Mouse (Mus musculus): Measurements from ENCODE around the gene Gas2. TPM values are rescaled to one million over a fixed set of nuclear protein-coding genes. Genes with fewer than 3 reads are reported as not detected.

Gas2 gene
- polyA plus RNA-seq (2014; fragmentation: Nextera tagmentation; extraction: Ambion mirVana) = 51.2 and 60.9 TPM in 2 replicates

- Histone ChIP-seq H3K36me3 (replicated peaks; ENCODE audit: control insufficient read depth, insufficient read depth, low read depth, low read length) (no peaks in the 10 kb centered on the region), H3K9me3 (replicated peaks; ENCODE audit: control insufficient read depth, low read length) (no peaks in the 10 kb centered on the region), H3K4me1 (ENCODE audit: control insufficient read depth, insufficient read depth, low read length) (peaks cover 2% of the 10 kb centered on the region; the same call in 1 of the 2 replicates), H3K27me3 (ENCODE audit: control insufficient read depth, insufficient read depth, low read length) (no peaks in the 10 kb centered on the region), H3K9ac (replicated peaks; ENCODE audit: low read length) (peak within 1 kb of the TSS; percentile 90), H3K27ac (replicated peaks; ENCODE audit: low read depth, low read length) (peak within 1 kb of the TSS; percentile 90), H3K4me2 (ENCODE audit: low read depth, low read length) (peak within 1 kb of the TSS; percentile 76), H3K4me3 (ENCODE audit: low read depth, low read length) (peak within 1 kb of the TSS; percentile 77)
- ATAC-seq (replicated peaks; ENCODE audit: insufficient number of reproducible peaks, low FRiP score, low TSS enrichment, low read depth) (peak; percentile 72), DNase-seq (ENCODE audit: low spot score) (peak; percentile 85)
- WGBS = 11% methylated on average over 74 of the region's 105 CpGs
Observed at GRCm38 (mm10) chr7:51861250-51862096, at the start of gene Gas2. Gene Gas2, plus strand, starts transcription at chr7:51862015.

GRCm38 (mm10) chr7:51815473-51816282 lies 46.1 kb upstream of the Gas2 start:
- Histone ChIP-seq H3K27ac (replicated peaks; ENCODE audit: low read depth, low read length) (no peak overlapping the region), H3K27me3 (ENCODE audit: control insufficient read depth, insufficient read depth, low read length) (no peaks in the 10 kb centered on the region), H3K4me2 (ENCODE audit: low read depth, low read length) (no peak overlapping the region), H3K4me3 (ENCODE audit: low read depth, low read length) (no peak overlapping the region), H3K9me3 (replicated peaks; ENCODE audit: control insufficient read depth, low read length) (no peaks in the 10 kb centered on the region), H3K9ac (replicated peaks; ENCODE audit: low read length) (no peak overlapping the region), H3K4me1 (ENCODE audit: control insufficient read depth, insufficient read depth, low read length) (no peaks in the 10 kb centered on the region), H3K36me3 (replicated peaks; ENCODE audit: control insufficient read depth, insufficient read depth, low read depth, low read length) (no peaks in the 10 kb centered on the region)
- WGBS = 54% methylated on average over 4 of the region's 4 CpGs
- DNase-seq (ENCODE audit: low spot score) (peak; percentile 37), ATAC-seq (replicated peaks; ENCODE audit: insufficient number of reproducible peaks, low FRiP score, low TSS enrichment, low read depth) (no peak)

GRCm38 (mm10) chr7:51816283-51816839 lies 45.5 kb upstream of the Gas2 start:
- ATAC-seq (replicated peaks; ENCODE audit: insufficient number of reproducible peaks, low FRiP score, low TSS enrichment, low read depth) = no peak
- Histone ChIP-seq H3K27ac (replicated peaks; ENCODE audit: low read depth, low read length) (no peak overlapping the region), H3K27me3 (ENCODE audit: control insufficient read depth, insufficient read depth, low read length) (no peaks in the 10 kb centered on the region), H3K4me2 (ENCODE audit: low read depth, low read length) (no peak overlapping the region), H3K9ac (replicated peaks; ENCODE audit: low read length) (no peak overlapping the region), H3K4me3 (ENCODE audit: low read depth, low read length) (no peak overlapping the region), H3K4me1 (ENCODE audit: control insufficient read depth, insufficient read depth, low read length) (no peaks in the 10 kb centered on the region), H3K36me3 (replicated peaks; ENCODE audit: control insufficient read depth, insufficient read depth, low read depth, low read length) (no peaks in the 10 kb centered on the region), H3K9me3 (replicated peaks; ENCODE audit: control insufficient read depth, low read length) (no peaks in the 10 kb centered on the region)
- 62% methylated on average over 3 of the region's 3 CpGs for WGBS
- DNase-seq (ENCODE audit: low spot score) = no peak

GRCm38 (mm10) chr7:51818251-51818974 lies 43.4 kb upstream of the Gas2 start:
- H3K36me3 ChIP-seq (replicated peaks; ENCODE audit: control insufficient read depth, insufficient read depth, low read depth, low read length) = no peaks in the 10 kb centered on the region
- DNase-seq (ENCODE audit: low spot score) (no peak), ATAC-seq (replicated peaks; ENCODE audit: insufficient number of reproducible peaks, low FRiP score, low TSS enrichment, low read depth) (no peak)
- H3K9me3 ChIP-seq (replicated peaks; ENCODE audit: control insufficient read depth, low read length) = no peaks in the 10 kb centered on the region
- H3K4me3 ChIP-seq (ENCODE audit: low read depth, low read length) = no peak overlapping the region
- no peaks in the 10 kb centered on the region for H3K27me3 ChIP-seq (ENCODE audit: control insufficient read depth, insufficient read depth, low read length)
- no peak overlapping the region for H3K9ac ChIP-seq (replicated peaks; ENCODE audit: low read length)
- no peak overlapping the region for H3K4me2 ChIP-seq (ENCODE audit: low read depth, low read length)
- WGBS = 72% methylated on average over 3 of the region's 3 CpGs
- no peaks in the 10 kb centered on the region for H3K4me1 ChIP-seq (ENCODE audit: control insufficient read depth, insufficient read depth, low read length)
- H3K27ac ChIP-seq (replicated peaks; ENCODE audit: low read depth, low read length) = no peak overlapping the region

GRCm38 (mm10) chr7:51819891-51820290 lies 41.9 kb upstream of the Gas2 start:
- H3K9ac ChIP-seq (replicated peaks; ENCODE audit: low read length) = no peak overlapping the region
- H3K27ac ChIP-seq (replicated peaks; ENCODE audit: low read depth, low read length) = no peak overlapping the region
- H3K4me2 ChIP-seq (ENCODE audit: low read depth, low read length) = no peak overlapping the region
- ATAC-seq (replicated peaks; ENCODE audit: insufficient number of reproducible peaks, low FRiP score, low TSS enrichment, low read depth) (no peak), DNase-seq (ENCODE audit: low spot score) (no peak)
- WGBS = 75% methylated on average over 1 of the region's 1 CpGs
- no peaks in the 10 kb centered on the region for H3K9me3 ChIP-seq (replicated peaks; ENCODE audit: control insufficient read depth, low read length)
- no peak overlapping the region for H3K4me3 ChIP-seq (ENCODE audit: low read depth, low read length)
- H3K27me3 ChIP-seq (ENCODE audit: control insufficient read depth, insufficient read depth, low read length) = no peaks in the 10 kb centered on the region
- H3K36me3 ChIP-seq (replicated peaks; ENCODE audit: control insufficient read depth, insufficient read depth, low read depth, low read length) = no peaks in the 10 kb centered on the region
- no peaks in the 10 kb centered on the region for H3K4me1 ChIP-seq (ENCODE audit: control insufficient read depth, insufficient read depth, low read length)

GRCm38 (mm10) chr7:51821467-51821866 lies 40.3 kb upstream of the Gas2 start:
- 76% methylated on average over 2 of the region's 2 CpGs for WGBS
- H3K4me2 ChIP-seq (ENCODE audit: low read depth, low read length) = no peak overlapping the region
- H3K27me3 ChIP-seq (ENCODE audit: control insufficient read depth, insufficient read depth, low read length) = no peaks in the 10 kb centered on the region
- H3K27ac ChIP-seq (replicated peaks; ENCODE audit: low read depth, low read length) = no peak overlapping the region
- H3K4me1 ChIP-seq (ENCODE audit: control insufficient read depth, insufficient read depth, low read length) = no peaks in the 10 kb centered on the region
- ATAC-seq (replicated peaks; ENCODE audit: insufficient number of reproducible peaks, low FRiP score, low TSS enrichment, low read depth) (no peak), DNase-seq (ENCODE audit: low spot score) (no peak)
- no peak overlapping the region for H3K4me3 ChIP-seq (ENCODE audit: low read depth, low read length)
- no peaks in the 10 kb centered on the region for H3K36me3 ChIP-seq (replicated peaks; ENCODE audit: control insufficient read depth, insufficient read depth, low read depth, low read length)
- no peak overlapping the region for H3K9ac ChIP-seq (replicated peaks; ENCODE audit: low read length)
- no peaks in the 10 kb centered on the region for H3K9me3 ChIP-seq (replicated peaks; ENCODE audit: control insufficient read depth, low read length)

- no peak overlapping the region for H3K27ac ChIP-seq (replicated peaks; ENCODE audit: low read depth, low read length)
- no peak overlapping the region for H3K9ac ChIP-seq (replicated peaks; ENCODE audit: low read length)
- H3K4me2 ChIP-seq (ENCODE audit: low read depth, low read length) = no peak overlapping the region
- no peaks in the 10 kb centered on the region for H3K36me3 ChIP-seq (replicated peaks; ENCODE audit: control insufficient read depth, insufficient read depth, low read depth, low read length)
- WGBS = 82% methylated on average over 7 of the region's 7 CpGs
- no peaks in the 10 kb centered on the region for H3K27me3 ChIP-seq (ENCODE audit: control insufficient read depth, insufficient read depth, low read length)
- H3K4me1 ChIP-seq (ENCODE audit: control insufficient read depth, insufficient read depth, low read length) = no peaks in the 10 kb centered on the region
- no peak for DNase-seq (ENCODE audit: low spot score)
- no peaks in the 10 kb centered on the region for H3K9me3 ChIP-seq (replicated peaks; ENCODE audit: control insufficient read depth, low read length)
- ATAC-seq (replicated peaks; ENCODE audit: insufficient number of reproducible peaks, low FRiP score, low TSS enrichment, low read depth) = no peak
- no peak overlapping the region for H3K4me3 ChIP-seq (ENCODE audit: low read depth, low read length)
Observed at GRCm38 (mm10) chr7:51823562-51824338, 38.1 kb upstream of the Gas2 start.

All from embryonic facial prominence, embryonic 11.5 days (tissue).